Mouse (Mus musculus) bone marrow macrophage, adult 2 months (primary cell): ENCODE data around the gene Telo2. TPM values are rescaled to one million over a fixed set of nuclear protein-coding genes. Genes with fewer than 3 reads are reported as not detected.

ENCODE experiments used
- H3K27ac ChIP-seq: 2 replicates; pipeline ENCODE4 v1.5.1; 2012; ENCODE audit warnings: low read depth, low read length; ENCODE audit not compliant: insufficient read depth
- H3K4me1 ChIP-seq: 2 replicates; pipeline ENCODE4 v1.6.1; 2012; ENCODE audit warnings: low read length; ENCODE audit not compliant: control insufficient read depth, insufficient read depth
- H3K4me3 ChIP-seq: 2 replicates; pipeline ENCODE4 v1.5.1; 2012; ENCODE audit warnings: mild to moderate bottlenecking, low read length, moderate library complexity; ENCODE audit not compliant: insufficient read depth
- CTCF ChIP-seq: IDR thresholded peaks from 2 replicates; pipeline ENCODE4 v1.5.1; 2012; ENCODE audit warnings: low read depth, mild to moderate bottlenecking, low read length, moderate library complexity
- POLR2A ChIP-seq: IDR thresholded peaks from 2 replicates; pipeline ENCODE4 v1.6.1; 2012; ENCODE audit warnings: mild to moderate bottlenecking, low read depth, low read length, borderline replicate concordance
- polyA plus RNA-seq: library from polyadenylated mRNA; stranded (reverse); fragments of >200 nt; gene quantifications from 2 replicates; pipeline ENCODE4 v1.2.4, GENCODE M21; 2012; ENCODE audit not compliant: missing spikeins, insufficient read depth, insufficient read length

Gene Telo2
- polyA plus RNA-seq, 1 experiment: 8.3 TPM

DNA sequence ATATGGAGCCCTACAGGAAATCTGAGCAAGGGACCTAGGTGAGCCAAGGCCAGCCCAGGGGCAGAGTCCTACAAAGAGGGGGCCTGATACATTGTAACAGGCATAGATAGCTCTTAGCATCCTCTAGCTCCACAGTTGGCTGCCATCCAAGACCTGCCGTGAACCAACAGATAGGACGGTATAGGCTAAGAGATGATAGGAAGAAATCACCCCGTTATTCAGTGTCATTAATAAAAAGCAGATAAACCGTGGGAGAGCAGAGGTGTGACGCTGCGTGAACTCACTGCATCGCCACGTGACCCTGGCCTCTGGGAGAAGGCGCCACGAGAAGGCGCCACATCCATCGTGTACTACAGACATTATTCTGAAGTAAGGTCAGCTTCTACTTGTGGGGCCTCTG lies 51.9 kb downstream of the Telo2 start:
- no peak overlapping the region for H3K27ac ChIP-seq
- peaks cover 15% of the 10 kb centered on the region for H3K4me1 ChIP-seq
- TF ChIP-seq CTCF (no peak), POLR2A (no peak)
- H3K4me3 ChIP-seq: no peak overlapping the region

DNA sequence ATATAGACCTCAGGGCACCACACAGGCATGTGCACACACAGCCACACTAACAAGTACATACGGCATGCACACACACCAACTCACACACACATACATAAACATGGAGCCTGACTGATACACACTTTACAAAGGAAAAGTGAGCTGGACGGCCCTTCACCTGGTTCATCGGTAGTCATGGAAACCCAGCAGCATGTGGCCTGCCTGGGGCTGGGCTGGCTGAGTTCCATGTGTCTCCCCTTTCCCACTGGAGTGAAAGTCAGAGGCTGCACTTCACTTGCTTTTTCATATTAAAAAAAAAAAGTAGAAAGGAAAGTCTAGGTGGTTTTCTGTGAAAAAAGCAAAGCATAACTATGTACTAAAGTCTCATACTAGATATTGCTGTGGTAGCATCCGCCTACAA lies 52.5 kb downstream of the Telo2 start:
- Histone ChIP-seq H3K27ac (no peak overlapping the region), H3K4me3 (no peak overlapping the region), H3K4me1 (peaks cover 15% of the 10 kb centered on the region)
- TF ChIP-seq POLR2A: no peak

DNA sequence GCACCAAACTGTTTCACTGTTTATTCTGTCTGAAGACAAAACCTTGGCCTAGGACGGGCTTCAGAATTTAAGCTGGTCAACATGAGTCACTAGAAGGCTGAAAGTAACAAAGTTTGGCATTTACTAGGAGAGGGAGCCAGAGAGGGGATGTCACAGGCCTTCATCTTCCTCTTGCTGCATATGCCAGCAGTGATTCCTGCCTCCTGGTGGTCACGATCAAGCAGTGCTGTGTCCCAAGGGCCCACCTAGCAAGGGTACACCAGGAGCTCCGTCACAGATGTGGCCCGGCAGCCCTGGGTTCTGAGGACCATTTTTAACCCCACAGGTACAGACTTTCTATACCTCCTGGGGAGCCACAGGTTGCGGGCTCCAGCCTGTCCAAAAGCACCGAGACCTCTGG lies 58.7 kb downstream of the Telo2 start:
- TF ChIP-seq POLR2A: no peak
- no peak for TF ChIP-seq CTCF
- no peaks in the 10 kb centered on the region for H3K4me1 ChIP-seq
- H3K4me3 ChIP-seq: no peak overlapping the region
- H3K27ac ChIP-seq: no peak overlapping the region

DNA sequence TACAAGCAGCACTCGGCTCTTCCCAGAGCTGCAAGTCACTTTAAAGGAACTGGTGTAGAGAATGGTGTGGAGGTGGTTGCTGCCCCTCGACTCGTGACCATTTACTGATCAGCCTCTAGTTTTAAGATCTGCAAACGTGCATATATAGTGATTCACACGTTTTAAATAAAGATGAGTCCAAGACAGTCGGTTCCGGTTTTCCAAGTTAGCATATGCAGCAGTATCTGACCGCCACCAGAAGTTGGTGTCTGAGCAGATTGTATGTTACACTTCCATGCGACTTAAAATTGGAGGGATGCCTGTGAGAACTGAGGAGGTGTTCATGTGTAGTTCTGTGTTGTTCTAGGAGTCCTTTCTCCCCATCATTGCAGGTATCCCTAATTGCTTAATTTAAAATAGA lies 62.5 kb downstream of the Telo2 start:
- TF ChIP-seq POLR2A (no peak), CTCF (no peak)
- Histone ChIP-seq H3K4me3 (no peak overlapping the region), H3K27ac (no peak overlapping the region), H3K4me1 (no peaks in the 10 kb centered on the region)

Other genes with a start within 250 kb of the Telo2 start
- not detected in 2 replicates for gene Igfals, start 250.0 kb downstream of the Telo2 start, polyA plus RNA-seq
- gene Nubp2, start 229.6 kb downstream of the Telo2 start, polyA plus RNA-seq: 39.0 and 40.3 TPM in 2 replicates
- 20.2 and 21.3 TPM in 2 replicates for gene Spsb3, start 229.3 kb downstream of the Telo2 start, polyA plus RNA-seq
- 5.9 and 7.1 TPM in 2 replicates for gene Eme2, start 220.9 kb downstream of the Telo2 start, polyA plus RNA-seq
- 25.6 and 34.9 TPM in 2 replicates for gene Mrps34, start 220.9 kb downstream of the Telo2 start, polyA plus RNA-seq
- gene Nme3, start 219.5 kb downstream of the Telo2 start, polyA plus RNA-seq: 37.2 and 38.5 TPM in 2 replicates
- 56.7 and 64.0 TPM in 2 replicates for gene Mapk8ip3, start 179.0 kb downstream of the Telo2 start, polyA plus RNA-seq
- 35.7 and 42.4 TPM in 2 replicates for gene Jpt2, start 155.3 kb downstream of the Telo2 start, polyA plus RNA-seq
- gene Cramp1l, start 100.2 kb downstream of the Telo2 start, polyA plus RNA-seq: 16.0 and 17.3 TPM in 2 replicates
- 16.8 and 20.4 TPM in 2 replicates for gene Ift140, start 99.9 kb downstream of the Telo2 start, polyA plus RNA-seq
- gene Tmem204, start 32.4 kb downstream of the Telo2 start, polyA plus RNA-seq: 0.80 TPM in 1 of 2 replicates, not detected in the other
- gene Ptx4, start 4.8 kb upstream of the Telo2 start, polyA plus RNA-seq: not detected in 2 replicates
- 86.1 and 89.4 TPM in 2 replicates for gene Clcn7, start 17.4 kb upstream of the Telo2 start, polyA plus RNA-seq
- gene Ccdc154, start 46.5 kb upstream of the Telo2 start, polyA plus RNA-seq: 0.33 TPM in 1 of 2 replicates, not detected in the other
- not detected in 2 replicates for gene Gm38655, start 59.5 kb upstream of the Telo2 start, polyA plus RNA-seq
- gene BC003965, start 68.6 kb upstream of the Telo2 start, polyA plus RNA-seq: 9.0 and 10.8 TPM in 2 replicates
- gene Unkl, start 72.4 kb upstream of the Telo2 start, polyA plus RNA-seq: 10.2 and 12.6 TPM in 2 replicates
- 40.5 and 40.8 TPM in 2 replicates for gene Gnptg, start 124.2 kb upstream of the Telo2 start, polyA plus RNA-seq
- gene Tsr3, start 124.2 kb upstream of the Telo2 start, polyA plus RNA-seq: 19.6 and 19.7 TPM in 2 replicates
- gene Baiap3, start 140.4 kb upstream of the Telo2 start, polyA plus RNA-seq: not detected in 2 replicates
- gene Ube2i, start 158.7 kb upstream of the Telo2 start, polyA plus RNA-seq: 221 and 242 TPM in 2 replicates
- gene Prss34, start 182.4 kb upstream of the Telo2 start, polyA plus RNA-seq: 1.2 TPM in 1 of 2 replicates, not detected in the other
- not detected in 2 replicates for gene Prss28, start 192.7 kb upstream of the Telo2 start, polyA plus RNA-seq
- not detected in 2 replicates for gene Prss29, start 202.7 kb upstream of the Telo2 start, polyA plus RNA-seq
- gene Tpsab1, start 229.6 kb upstream of the Telo2 start, polyA plus RNA-seq: not detected in 2 replicates